Mouse (Mus musculus) brain, adult 2 months (tissue): ENCODE data around the gene Blm.
"Not testable (repeated sequence)": the region's sequence is repeated elsewhere in the genome, so short reads cannot be mapped to it uniquely, and the experiment has no call there.

ENCODE experiments used
- DNase-seq: peaks from one replicate; pipeline ENCODE4 v3.0.0; 2011; ENCODE audit warnings: low read depth, low spot score

Blm gene

GRCm38 (mm10) chr7:80534291-80535008 is 469 bp downstream of the Blm start:
- no peak for DNase-seq

- DNase-seq = no peak
These were observed 3.8 kb downstream of the Blm start for GRCm38 (mm10) chr7:80531087-80531486.

- DNase-seq = no peak
These were observed 4.3 kb downstream of the Blm start for GRCm38 (mm10) chr7:80530646-80531045.

GRCm38 (mm10) chr7:80526698-80527097 is 8.2 kb downstream of the Blm start:
- DNase-seq = no peak

GRCm38 (mm10) chr7:80512408-80513085 is 22.4 kb downstream of the Blm start:
- peak; percentile 29 for DNase-seq

- DNase-seq = not testable (repeated sequence)
These were observed 27.2 kb downstream of the Blm start for GRCm38 (mm10) chr7:80507697-80508096.

GRCm38 (mm10) chr7:80506007-80506406 is 28.9 kb downstream of the Blm start:
- no peak for DNase-seq

GRCm38 (mm10) chr7:80504920-80505319 is 30.0 kb downstream of the Blm start:
- no peak for DNase-seq

GRCm38 (mm10) chr7:80501006-80501405 is 33.9 kb downstream of the Blm start:
- DNase-seq = peak; percentile 30

GRCm38 (mm10) chr7:80500099-80500498 is 34.8 kb downstream of the Blm start:
- no peak for DNase-seq

- peak; percentile 30 for DNase-seq
These were observed 35.5 kb downstream of the Blm start for GRCm38 (mm10) chr7:80499190-80499962.

GRCm38 (mm10) chr7:80496656-80497055 is 38.3 kb downstream of the Blm start:
- DNase-seq = no peak

- DNase-seq = peak; percentile 38
These were observed 39.7 kb downstream of the Blm start for GRCm38 (mm10) chr7:80495210-80495609.

GRCm38 (mm10) chr7:80491995-80492394 is 42.9 kb downstream of the Blm start:
- no peak for DNase-seq

- DNase-seq = no peak
These were observed 43.8 kb downstream of the Blm start for GRCm38 (mm10) chr7:80491086-80491485.

- no peak for DNase-seq
These were observed 44.6 kb downstream of the Blm start for GRCm38 (mm10) chr7:80490351-80490750.

- no peak for DNase-seq
These were observed 45.5 kb downstream of the Blm start for GRCm38 (mm10) chr7:80489445-80489844.

- no peak for DNase-seq
These were observed 47.7 kb downstream of the Blm start for GRCm38 (mm10) chr7:80487239-80487638.

GRCm38 (mm10) chr7:80480097-80480496 is 54.8 kb downstream of the Blm start:
- DNase-seq = no peak

GRCm38 (mm10) chr7:80473837-80474236 is 61.1 kb downstream of the Blm start:
- DNase-seq = no peak

- DNase-seq = no peak
These were observed 66.1 kb downstream of the Blm start for GRCm38 (mm10) chr7:80468851-80469250.

GRCm38 (mm10) chr7:80467334-80467733 is 67.6 kb downstream of the Blm start:
- no peak for DNase-seq
